Mouse (Mus musculus) CH12.LX (cell line): ENCODE data around the gene Gm49342. TPM values are rescaled to one million over a fixed set of nuclear protein-coding genes. Genes with fewer than 3 reads are reported as not detected.

ENCODE experiments used
- DNase-seq: peaks from one replicate; pipeline ENCODE4 v3.0.0-alpha.2; 2013; ENCODE audit errors: extremely low read depth
- H3K27ac ChIP-seq: 2 replicates; pipeline ENCODE4 v1.5.1; 2012; ENCODE audit warnings: low read depth, mild to moderate bottlenecking, control low read depth, moderate library complexity; ENCODE audit not compliant: insufficient read depth
- H3K27me3 ChIP-seq: replicated peaks from 2 replicates; pipeline ENCODE3; 2012; ENCODE audit warnings: inconsistent platforms
- H3K36me3 ChIP-seq, 2 experiments: replicated peaks in 1 of 2; 2 replicates each; pipeline versions ENCODE3 to v1.6.1; 2012; ENCODE audit warnings: inconsistent platforms in 1 of 2, low read length in 1 of 2, mild to moderate bottlenecking in 1 of 2, mixed read lengths in 1 of 2, moderate library complexity in 1 of 2; ENCODE audit not compliant: control insufficient read depth in 1 of 2, insufficient read depth in 1 of 2
- H3K4me1 ChIP-seq, 2 experiments: 2 replicates each; pipeline ENCODE4 v1.6.1; 2012; ENCODE audit warnings: inconsistent platforms in 1 of 2, moderate library complexity in 1 of 2; ENCODE audit not compliant: insufficient read depth in 2 of 2, control insufficient read depth in 1 of 2
- H3K4me2 ChIP-seq: 2 replicates; pipeline ENCODE4 v1.6.1; 2012; ENCODE audit warnings: low read depth, mild to moderate bottlenecking, control low read depth; ENCODE audit not compliant: poor library complexity, insufficient read depth, severe bottlenecking
- H3K4me3 ChIP-seq, 3 experiments: fragments of 150-350 bp in 1 of 3; sonication (generic) in 1 of 3; replicated peaks in 1 of 3; 2 replicates each; pipeline versions ENCODE3 to v1.5.1; 2011 to 2012; ENCODE audit warnings: low read depth in 2 of 3, low read length in 2 of 3, mild to moderate bottlenecking in 2 of 3, moderate library complexity in 2 of 3, control low read depth in 1 of 3, improper control_type of control experiment in 1 of 3, inconsistent platforms in 1 of 3, mixed read lengths in 1 of 3; ENCODE audit not compliant: poor library complexity in 1 of 3
- H3K79me2 ChIP-seq: replicated peaks from 2 replicates; pipeline ENCODE4 v1.6.1; 2012; ENCODE audit warnings: mild to moderate bottlenecking, moderate library complexity; ENCODE audit not compliant: control insufficient read depth, poor library complexity, insufficient read depth, severe bottlenecking; ENCODE audit errors: extremely low read depth
- H3K9ac ChIP-seq: 2 replicates; pipeline ENCODE4 v1.6.1; 2012; ENCODE audit warnings: low read depth, mild to moderate bottlenecking, control low read depth, moderate library complexity; ENCODE audit not compliant: insufficient read depth
- H3K9me3 ChIP-seq: replicated peaks from 2 replicates; pipeline ENCODE3; 2012; ENCODE audit warnings: low read length, inconsistent platforms, mixed read lengths
- CHD2 ChIP-seq: IDR thresholded peaks from 2 replicates; pipeline ENCODE4 v1.6.1; 2011; ENCODE audit warnings: low read length, improper control_type of control experiment
- EP300 ChIP-seq: IDR thresholded peaks from 2 replicates; pipeline ENCODE4 v1.6.1; 2011; ENCODE audit warnings: low read length, improper control_type of control experiment
- ETS1 ChIP-seq: conservative IDR thresholded peaks from 2 replicates; pipeline ENCODE4 v1.6.1; 2012; ENCODE audit warnings: low read depth, mild to moderate bottlenecking, inconsistent platforms, low read length, improper control_type of control experiment, moderate library complexity
- GABPA ChIP-seq: IDR thresholded peaks from 2 replicates; pipeline ENCODE4 v1.6.1; 2012; ENCODE audit warnings: low read depth, low read length, improper control_type of control experiment, inconsistent platforms; ENCODE audit not compliant: insufficient replicate concordance
- HCFC1 ChIP-seq: IDR thresholded peaks from 2 replicates; pipeline ENCODE4 v1.6.1; 2012; ENCODE audit warnings: low read depth, mild to moderate bottlenecking, inconsistent platforms, low read length, improper control_type of control experiment
- JUN ChIP-seq: IDR thresholded peaks from 2 replicates; pipeline ENCODE4 v1.6.1; 2011; ENCODE audit warnings: low read depth, mild to moderate bottlenecking, low read length, improper control_type of control experiment, moderate library complexity; ENCODE audit not compliant: insufficient read depth
- JUND ChIP-seq: conservative IDR thresholded peaks from 2 replicates; pipeline ENCODE4 v1.6.1; 2011; ENCODE audit warnings: low read depth, low read length, improper control_type of control experiment
- KAT2A ChIP-seq: IDR thresholded peaks from 2 replicates; pipeline ENCODE4 v1.6.1; 2012; ENCODE audit warnings: low read length, improper control_type of control experiment, inconsistent platforms; ENCODE audit not compliant: insufficient replicate concordance
- MAZ ChIP-seq: IDR thresholded peaks from 2 replicates; pipeline ENCODE4 v1.6.1; 2012; ENCODE audit warnings: low read depth, mild to moderate bottlenecking, inconsistent platforms, low read length, improper control_type of control experiment, moderate library complexity
- MEF2A ChIP-seq: IDR thresholded peaks from 2 replicates; pipeline ENCODE4 v1.6.1; 2014; ENCODE audit warnings: low read depth, mild to moderate bottlenecking, inconsistent platforms, low read length, improper control_type of control experiment, borderline replicate concordance
- NRF1 ChIP-seq: IDR thresholded peaks from 2 replicates; pipeline ENCODE4 v1.6.1; 2014; ENCODE audit warnings: low read depth, mild to moderate bottlenecking, inconsistent platforms, low read length, improper control_type of control experiment, moderate library complexity
- PAX5 ChIP-seq: IDR thresholded peaks from 2 replicates; pipeline ENCODE4 v1.6.1; 2012; ENCODE audit warnings: low read length, inconsistent platforms, mixed read lengths
- POLR2A ChIP-seq: IDR thresholded peaks from 2 replicates; pipeline ENCODE4 v1.6.1; 2011; ENCODE audit warnings: low read depth, mild to moderate bottlenecking, improper control_type of control experiment, low read length
- POLR2AphosphoS2 ChIP-seq: IDR thresholded peaks from 2 replicates; pipeline ENCODE4 v1.6.1; 2011; ENCODE audit warnings: low read depth, low read length, improper control_type of control experiment
- SMC3 ChIP-seq: IDR thresholded peaks from 2 replicates; pipeline ENCODE4 v1.6.1; 2011; ENCODE audit warnings: low read depth, low read length, improper control_type of control experiment
- TBP ChIP-seq: conservative IDR thresholded peaks from 2 replicates; pipeline ENCODE4 v1.6.1; 2011; ENCODE audit warnings: low read depth, low read length, improper control_type of control experiment
- UBTF ChIP-seq: IDR thresholded peaks from 2 replicates; pipeline ENCODE4 v1.6.1; 2012; ENCODE audit warnings: low read depth, mild to moderate bottlenecking, inconsistent platforms, low read length, improper control_type of control experiment, moderate library complexity
- USF2 ChIP-seq: conservative IDR thresholded peaks from 2 replicates; pipeline ENCODE4 v1.6.1; 2011; ENCODE audit warnings: low read depth, low read length, improper control_type of control experiment
- ZC3H11A ChIP-seq: IDR thresholded peaks from 2 replicates; pipeline ENCODE4 v1.6.1; 2012; ENCODE audit warnings: low read depth, mild to moderate bottlenecking, inconsistent platforms, low read length, improper control_type of control experiment
- ZMIZ1 ChIP-seq: IDR thresholded peaks from 2 replicates; pipeline ENCODE4 v1.6.1; 2012; ENCODE audit warnings: low read depth, mild to moderate bottlenecking, inconsistent platforms, low read length, improper control_type of control experiment
- ZNF384 ChIP-seq: IDR thresholded peaks from 2 replicates; pipeline ENCODE4 v1.6.1; 2012; ENCODE audit warnings: low read depth, low read length, improper control_type of control experiment, inconsistent platforms
- dilution Hi-C: fragments of 300-500 bp; cut with MboI; formaldehyde crosslinking; loops from 2 replicates; pipeline ENCODE4 v1.14.3; 2020; ENCODE audit warnings: low sequenced_read_pairs; ENCODE audit not compliant: extremely low pct_unique_long_range_greater_than_20kb, extremely low pct_ligation_motif_present
- in situ Hi-C: fragments of 300-500 bp; cut with MboI; formaldehyde crosslinking; loops from 3 replicates; pipeline ENCODE4 v1.14.3; 2019; ENCODE audit warnings: low sequenced_read_pairs, low pct_ligation_motif_present, low pct_unique_long_range_greater_than_20kb, mixed read lengths
- polyA plus RNA-seq: library from polyadenylated mRNA; unstranded; fragments of >175 nt; gene quantifications from 2 replicates; pipeline ENCODE4 v1.2.1, GENCODE M21; 2012; ENCODE audit warnings: low read depth; ENCODE audit not compliant: insufficient read length
- total RNA-seq, 2 experiments: library from RNA; depleted of rRNA; stranded (reverse); fragments of 300-350 nt in 1 of 2; fragments of >200 nt in 1 of 2; gene quantifications; 2 replicates each; pipeline ENCODE4 v1.2.3; 2012 to 2014

Gene Gm49342
- total and polyA plus RNA-seq, 3 experiments: 50.6 to 120 TPM; not detected in 1

DNA sequence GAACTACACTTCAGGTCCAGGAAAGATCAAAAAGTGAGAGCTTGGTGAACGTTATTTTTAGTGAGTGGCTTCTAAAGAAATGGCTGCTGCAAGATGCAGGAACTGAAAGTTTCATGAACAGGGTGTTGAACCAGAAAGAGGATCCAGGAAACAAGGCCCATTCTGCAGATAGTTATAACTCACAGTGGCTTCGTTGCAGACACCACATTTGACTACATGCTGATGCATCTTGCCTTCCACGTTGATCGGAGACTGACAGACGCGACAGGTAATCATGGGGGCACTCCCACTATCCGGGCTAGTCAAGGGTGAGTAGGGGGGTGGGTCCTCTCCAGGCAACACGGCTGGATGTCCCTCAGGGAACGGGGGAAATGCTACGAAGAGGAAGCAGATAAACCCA lies 14.4 kb upstream of the Gm49342 start (continued):
- TF ChIP-seq POLR2AphosphoS2: no peak
- no peak for TF ChIP-seq JUN
- no peak for TF ChIP-seq GABPA
- 0 out of 2 replicates have a peak, but pooled peaks have one; percentile 42 for TF ChIP-seq CHD2
- no peak for TF ChIP-seq USF2
- no peak for TF ChIP-seq PAX5

DNA sequence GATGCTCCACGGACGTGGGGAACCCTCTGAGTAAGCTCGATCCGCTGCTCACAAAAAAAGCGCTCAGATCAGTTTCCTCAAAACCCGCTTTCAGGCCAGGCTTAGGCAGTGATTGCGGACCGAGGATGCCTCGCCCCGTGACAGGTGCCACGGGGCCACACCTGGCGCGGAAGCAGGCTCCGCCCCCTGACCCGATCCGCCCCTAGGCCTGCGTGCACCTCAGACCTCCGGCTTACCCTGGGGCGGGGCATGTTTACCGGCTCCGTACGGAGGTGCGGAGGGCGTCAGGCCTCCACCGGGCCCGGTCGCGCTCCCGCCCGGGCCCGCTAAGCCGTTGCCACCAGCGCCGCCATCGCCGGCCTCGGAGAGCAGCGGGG lies 14.0 kb upstream of the Gm49342 start:
- Histone ChIP-seq H3K4me2 (peak overlapping the region; percentile 64), H3K27ac (peak overlapping the region; percentile 90), H3K79me2 (peaks cover 18% of the 10 kb centered on the region), H3K4me1 (peaks cover 0 to 51% of the 10 kb centered on the region in 2 experiments; a peak in 2 of 4 replicates), H3K9ac (peak overlapping the region; percentile 90), H3K4me3 (peak overlapping the region; percentile 86 to 94 (median 90)), H3K9me3 (no peaks in the 10 kb centered on the region), H3K27me3 (no peaks in the 10 kb centered on the region), H3K36me3 (peaks cover 35 to 59% of the 10 kb centered on the region in 2 experiments)
- DNase-seq: peak; percentile 60
- in situ Hi-C loops: loop anchor here (5.0 to 10.0 kb wide), 2 partner anchors 123 to 134 kb away; partner anchors contain the start of genes Ccnb1ip1 and Parp2
- dilution Hi-C loops: no loop called here
- TF ChIP-seq NRF1 (no peak), UBTF (no peak), TBP (no peak), JUND (no peak), ZMIZ1 (no peak), POLR2A (no peak), USF2 (no peak), SMC3 (no peak), KAT2A (no peak), ETS1 (no peak), MAZ (no peak), ZC3H11A (no peak), CHD2 (no peak), MEF2A (no peak), PAX5 (no peak), HCFC1 (no peak), EP300 (no peak), ZNF384 (no peak), POLR2AphosphoS2 (no peak)
